Mouse (Mus musculus) adipocyte (in vitro differentiated cells): ENCODE results near the gene Lrp3.
"Not testable (repeated sequence)": the region's sequence is repeated elsewhere in the genome, so short reads cannot be mapped to it uniquely, and the experiment has no call there.

Experiments used
- DNase-seq: peaks from one replicate; pipeline ENCODE4 v3.0.0-alpha.2; 2016; ENCODE audit warnings: low spot score

The Lrp3 gene

DNA sequence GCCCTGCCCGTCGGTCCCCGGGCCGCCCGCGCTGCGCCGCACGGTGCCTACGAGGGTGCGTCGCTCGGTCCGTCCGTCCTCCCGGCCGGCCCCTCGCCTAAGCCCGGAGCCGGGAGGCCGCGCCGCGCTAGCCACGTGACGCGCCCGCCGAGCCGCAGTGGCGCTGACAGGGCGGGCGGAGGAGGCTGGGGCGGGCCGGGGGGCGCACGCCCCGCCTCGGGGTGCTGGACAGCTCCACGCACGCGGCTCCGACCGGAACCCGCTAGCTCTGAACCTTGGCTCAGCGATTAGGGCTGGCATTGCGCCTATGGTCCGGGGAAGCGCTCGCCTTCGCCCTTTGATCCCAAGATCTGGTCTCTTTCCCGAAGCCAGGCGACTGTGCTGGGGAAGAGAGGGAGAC lies at the start of gene Lrp3:
Gene Lrp3, minus strand, starts transcription at position 274 of the 400 bp plus-strand sequence.
- no peak for DNase-seq

DNA sequence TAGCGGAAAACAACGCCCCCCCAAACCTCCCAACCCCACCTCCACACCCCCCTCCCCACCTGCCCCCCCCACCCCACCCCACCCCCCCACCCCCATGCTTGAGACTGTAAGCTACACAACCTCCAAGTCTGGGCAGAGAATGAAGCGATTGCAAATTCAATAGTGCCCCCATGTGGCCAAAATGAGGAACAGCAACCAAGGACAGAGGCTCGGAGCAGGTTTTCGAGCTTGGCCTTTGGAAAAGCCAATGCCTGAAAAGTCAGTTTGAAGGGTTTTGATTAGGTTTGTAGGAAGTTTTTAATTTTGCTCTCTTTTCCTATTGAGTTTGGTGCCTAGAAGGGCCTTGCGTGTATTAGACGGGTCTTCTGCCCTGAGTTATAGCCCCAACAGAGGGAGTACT lies 49.4 kb upstream of the Lrp3 start:
- DNase-seq, result peak; percentile 74

DNA sequence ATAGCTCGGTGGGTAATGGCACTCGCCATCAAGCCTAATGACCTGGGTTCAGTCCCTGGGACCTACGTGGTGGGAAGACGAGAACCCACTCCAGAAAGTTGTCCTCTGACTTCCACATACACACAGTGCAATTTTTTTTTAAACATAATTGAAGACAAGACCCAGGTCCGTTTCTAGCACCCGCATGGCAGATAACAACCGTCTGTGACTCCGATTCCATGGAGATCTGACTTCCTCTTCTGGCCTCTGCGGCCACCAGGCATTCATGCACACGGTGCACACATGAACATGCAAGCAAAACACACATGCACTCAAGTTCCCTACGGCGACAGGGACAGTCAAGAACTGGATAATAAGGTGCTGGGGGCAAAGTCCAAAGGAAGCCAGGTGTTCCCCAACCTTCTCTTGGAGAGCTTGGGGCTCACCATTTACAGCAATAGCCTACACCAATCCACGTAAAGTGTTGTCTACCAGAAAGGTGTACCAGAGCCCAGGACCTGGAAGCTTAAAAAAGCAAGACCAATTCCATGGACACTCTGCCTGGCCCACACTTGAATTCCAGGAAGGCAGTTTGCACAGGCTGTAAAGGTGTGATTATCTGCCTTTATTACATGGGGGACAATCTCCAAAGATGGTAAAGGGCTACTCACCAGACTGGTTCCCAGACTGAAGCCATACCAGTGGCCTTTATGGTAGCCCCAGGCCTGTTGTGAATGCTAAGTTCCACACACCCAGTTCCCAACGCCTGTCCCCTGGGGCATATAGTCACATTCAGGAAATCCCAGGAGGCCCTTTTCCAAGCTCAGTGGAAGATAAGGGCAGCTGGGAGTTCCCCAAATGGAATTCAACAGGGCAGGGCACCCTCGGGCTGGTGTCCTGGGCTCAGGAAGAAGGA lies 48.5 kb upstream of the Lrp3 start:
- DNase-seq, result no peak

DNA sequence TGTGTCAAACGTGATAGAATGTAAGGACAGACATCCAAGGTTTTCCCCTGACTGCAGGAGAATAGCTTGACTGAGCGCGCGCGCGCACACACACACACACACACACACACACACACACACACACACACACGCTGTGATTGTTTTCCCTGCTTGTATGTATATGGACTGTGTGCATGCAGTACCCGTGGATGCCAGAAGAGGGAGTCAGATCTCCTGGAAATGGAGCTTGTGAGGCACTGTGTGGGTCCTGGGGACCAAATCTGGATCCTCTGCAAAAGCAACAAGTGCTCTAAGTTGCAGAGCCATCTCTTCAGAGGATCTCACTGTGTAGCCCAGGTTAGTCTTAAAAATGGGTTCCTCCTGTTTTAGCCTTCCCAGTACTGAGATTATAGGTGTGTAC lies 44.1 kb upstream of the Lrp3 start:
- no peak for DNase-seq

DNA sequence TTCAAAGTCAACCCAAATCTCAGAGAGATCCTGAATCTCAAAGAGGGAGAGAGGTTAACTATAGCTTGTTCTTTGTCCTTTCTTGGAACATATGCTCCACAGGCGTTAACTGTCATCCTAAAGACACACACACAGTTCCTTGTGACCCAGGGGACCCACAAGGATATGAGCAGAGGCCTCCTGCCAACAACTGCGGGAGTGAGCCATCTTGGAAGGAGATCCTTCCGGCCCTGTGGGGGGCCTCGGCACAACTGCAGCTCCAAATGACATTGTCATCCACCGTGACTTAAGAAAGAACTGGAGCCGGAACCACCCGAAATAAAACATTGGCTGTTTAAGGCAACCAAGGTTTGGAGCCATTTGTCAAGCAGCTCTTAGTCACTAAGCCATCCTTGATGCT lies 43.0 kb upstream of the Lrp3 start:
- DNase-seq, result no peak

DNA sequence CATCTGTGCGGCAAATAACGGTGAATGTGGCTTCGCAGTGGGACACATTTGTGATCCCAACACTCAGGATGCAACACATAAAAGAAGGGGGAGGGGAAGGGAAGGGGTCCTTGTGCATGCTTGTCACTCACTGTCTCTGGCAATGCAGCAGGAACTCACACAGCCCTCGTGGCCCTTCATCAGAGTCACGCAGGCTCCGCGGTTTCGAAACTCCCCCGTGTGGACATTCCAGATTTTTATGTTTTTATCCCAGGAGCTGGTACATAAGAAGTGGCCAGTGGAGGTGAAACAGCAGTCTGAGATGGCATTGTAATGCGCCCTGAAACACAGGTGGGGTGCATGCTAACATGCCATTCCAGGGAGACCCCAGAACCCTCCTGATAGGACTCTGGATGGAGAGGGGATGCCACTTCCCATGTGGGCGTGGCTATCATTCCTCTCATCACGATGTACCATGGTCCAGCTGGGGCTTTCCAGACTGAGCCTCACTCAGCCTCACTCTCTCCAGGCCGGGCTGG lies 36.8 kb upstream of the Lrp3 start:
- DNase-seq, result no peak

DNA sequence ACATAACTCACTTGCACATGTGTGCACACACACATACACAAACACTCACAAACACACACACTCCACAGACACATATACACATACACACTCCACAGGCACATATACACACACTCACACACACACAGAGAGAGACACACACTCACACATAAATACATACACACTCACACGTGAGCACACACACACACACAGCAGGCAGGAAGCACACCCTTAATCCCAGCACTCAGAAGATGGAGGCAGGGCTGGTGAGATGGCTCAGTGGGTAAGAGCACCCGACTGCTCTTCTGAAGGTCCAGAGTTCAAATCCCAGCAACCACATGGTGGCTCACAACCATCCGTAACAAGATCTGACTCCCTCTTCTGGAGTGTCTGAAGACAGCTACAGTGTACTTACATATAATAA lies 22.6 kb upstream of the Lrp3 start:
- DNase-seq, result not testable (repeated sequence)

DNA sequence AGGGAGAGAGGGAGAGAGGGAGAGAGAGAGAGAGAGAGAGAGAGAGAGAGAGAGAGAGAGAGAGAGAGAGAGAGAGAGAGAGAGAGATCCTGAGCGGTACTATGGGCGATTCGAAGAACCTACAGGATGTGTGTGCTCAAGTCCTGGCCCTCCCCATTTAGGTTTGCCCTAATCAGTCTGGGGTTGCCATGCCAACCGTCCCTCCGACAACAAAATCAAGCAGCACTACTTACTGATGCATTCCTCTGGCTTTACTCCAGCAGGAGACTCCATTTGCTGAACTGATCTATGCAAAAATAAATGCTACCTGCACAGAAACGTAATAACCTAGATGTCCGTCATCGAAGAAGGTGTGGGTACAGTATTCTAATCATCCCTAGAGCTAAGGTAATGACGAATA lies 20.0 kb upstream of the Lrp3 start:
- peak; percentile 48 for DNase-seq

DNA sequence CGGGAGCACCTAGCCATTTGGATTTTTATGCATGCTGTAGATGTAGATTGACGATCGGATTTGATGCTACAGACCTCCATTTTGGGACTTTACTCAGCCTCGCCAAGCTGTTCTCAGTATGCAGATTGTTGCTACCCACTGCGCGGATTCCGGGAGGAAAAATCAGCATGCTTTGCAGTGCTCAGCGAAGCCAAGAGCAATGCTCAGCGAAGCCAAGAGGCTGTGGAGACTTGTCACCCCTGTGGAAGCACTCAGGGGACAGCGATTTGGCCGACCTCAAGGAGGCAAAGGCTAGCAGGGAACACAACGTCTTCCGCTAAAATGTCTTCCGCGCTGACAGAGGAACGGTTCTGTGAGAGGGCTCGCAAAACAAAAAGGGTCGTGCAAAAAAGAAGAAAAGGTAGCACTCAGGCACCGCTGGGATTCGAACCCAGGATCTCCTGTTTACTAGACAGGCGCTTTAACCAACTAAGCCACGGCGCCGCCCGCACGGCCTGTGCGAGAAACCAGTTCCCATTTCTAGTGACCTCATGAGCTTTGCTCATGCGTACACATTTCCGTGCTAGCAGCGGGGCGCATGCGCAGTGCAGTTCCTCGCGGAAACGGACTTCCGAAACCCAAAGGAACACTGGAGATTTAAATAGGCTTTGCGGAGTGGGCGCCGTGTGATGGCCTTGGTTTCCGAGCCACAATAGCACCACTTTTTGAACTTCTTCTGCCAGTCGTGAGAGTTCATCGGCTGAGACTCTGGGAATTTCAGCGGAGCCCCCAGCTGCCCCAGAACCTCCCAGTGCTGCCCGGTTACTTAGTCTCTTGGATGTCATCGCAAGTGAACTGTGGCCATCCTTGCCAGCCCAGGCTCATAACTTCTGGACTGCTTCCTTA lies 19.3 kb upstream of the Lrp3 start:
- peak; percentile 91 for DNase-seq

DNA sequence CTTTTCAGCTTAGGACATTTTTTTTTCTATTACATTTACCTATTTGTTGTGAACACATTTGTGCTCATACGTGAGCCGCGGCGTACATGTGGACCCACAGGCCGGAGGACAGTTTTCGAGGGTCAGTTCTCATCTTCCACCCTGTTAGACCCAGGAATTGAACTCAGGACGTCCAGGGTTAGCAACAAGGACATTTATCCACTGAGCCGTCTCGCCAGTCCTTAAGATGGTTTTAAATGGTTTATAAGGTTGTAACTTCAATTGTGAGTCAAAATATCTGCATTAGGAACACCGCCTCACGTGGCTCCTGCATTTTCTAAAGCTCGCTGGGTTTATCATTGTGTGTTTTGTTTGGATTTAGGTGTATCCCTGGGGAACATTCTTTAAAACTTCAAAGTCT lies 18.6 kb upstream of the Lrp3 start:
- DNase-seq, result no peak

DNA sequence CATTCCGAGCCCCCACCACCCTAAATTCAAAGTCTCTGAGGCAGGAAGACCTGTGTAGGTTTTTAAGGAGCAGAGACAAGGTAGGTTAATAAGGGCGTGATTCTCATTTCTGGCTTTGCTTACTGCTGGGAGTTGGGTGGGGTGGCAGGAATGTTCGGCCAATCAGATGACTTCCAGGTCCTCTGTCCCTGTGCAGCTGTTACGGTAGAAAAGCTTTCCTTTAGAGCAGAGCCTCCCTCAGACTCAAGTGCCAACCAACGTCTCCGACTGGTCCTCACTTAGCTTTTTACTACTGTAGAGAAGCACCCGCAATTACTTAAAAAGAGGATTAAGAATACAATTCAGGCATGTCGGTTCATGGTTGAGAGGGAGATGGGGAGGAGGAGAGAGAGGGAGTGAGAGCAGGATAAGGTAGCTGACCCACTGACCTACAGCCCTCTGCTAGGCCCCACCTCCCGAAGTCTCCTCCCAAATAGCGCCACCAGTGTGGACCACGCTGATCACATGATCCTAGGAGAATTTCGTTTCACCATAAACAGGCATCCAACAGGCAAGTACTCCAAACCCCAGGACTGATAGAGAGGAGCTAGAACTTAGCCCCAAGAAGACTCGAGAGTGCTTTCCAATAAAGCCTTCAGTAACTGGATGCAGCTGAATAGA lies 17.6 kb upstream of the Lrp3 start:
- DNase-seq, result no peak

DNA sequence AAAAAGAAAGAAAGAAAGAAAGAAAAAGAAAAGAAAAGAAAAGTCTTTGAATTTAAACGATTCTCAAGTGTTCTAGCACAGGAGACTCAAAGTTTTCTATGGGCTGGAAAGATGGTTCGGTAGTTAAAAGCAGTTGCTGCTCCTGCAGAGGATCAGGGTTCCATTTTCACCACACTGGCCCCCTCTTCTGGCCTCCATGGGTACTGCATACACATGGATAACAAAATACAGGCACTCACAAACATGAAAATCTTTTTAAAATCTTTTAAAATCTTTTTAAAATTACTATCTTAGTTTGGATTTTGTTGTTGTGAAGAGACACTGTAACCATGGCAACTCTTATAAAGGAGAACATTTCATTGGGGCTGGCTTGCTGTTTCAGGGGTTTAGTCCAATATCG lies 15.0 kb upstream of the Lrp3 start:
- DNase-seq, result no peak

DNA sequence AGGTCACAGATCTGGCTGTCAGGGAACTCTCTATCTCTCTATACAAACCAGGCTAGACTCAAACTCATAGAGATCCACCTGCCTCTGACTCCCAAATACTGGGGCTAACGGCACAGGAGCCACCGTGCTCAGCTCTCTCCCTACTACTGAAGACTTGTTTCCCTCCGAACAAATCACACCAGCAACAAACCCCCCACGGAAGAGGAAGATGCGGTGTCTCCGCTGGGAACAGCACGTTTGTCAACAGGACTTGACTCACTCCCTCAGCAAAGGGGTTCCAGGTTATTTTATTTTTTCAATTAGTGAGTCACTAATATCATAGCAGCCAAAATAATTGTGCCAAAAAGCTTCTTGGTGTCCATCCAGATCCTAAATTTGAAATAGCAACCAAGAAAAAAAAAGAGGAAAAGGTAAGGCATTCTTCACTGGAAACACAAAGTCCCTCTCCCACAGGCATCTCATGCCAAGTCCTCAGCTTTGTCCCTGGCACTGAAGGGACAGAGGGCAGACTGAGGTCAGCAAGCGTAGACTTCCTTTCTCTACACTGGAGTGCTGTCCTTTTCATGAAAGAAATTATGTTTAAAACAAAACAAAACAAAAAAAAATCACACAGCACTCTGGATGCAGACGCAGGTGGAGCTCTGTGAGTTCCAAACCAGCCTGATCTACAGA lies 5.5 kb upstream of the Lrp3 start:
- DNase-seq, result peak; percentile 44

DNA sequence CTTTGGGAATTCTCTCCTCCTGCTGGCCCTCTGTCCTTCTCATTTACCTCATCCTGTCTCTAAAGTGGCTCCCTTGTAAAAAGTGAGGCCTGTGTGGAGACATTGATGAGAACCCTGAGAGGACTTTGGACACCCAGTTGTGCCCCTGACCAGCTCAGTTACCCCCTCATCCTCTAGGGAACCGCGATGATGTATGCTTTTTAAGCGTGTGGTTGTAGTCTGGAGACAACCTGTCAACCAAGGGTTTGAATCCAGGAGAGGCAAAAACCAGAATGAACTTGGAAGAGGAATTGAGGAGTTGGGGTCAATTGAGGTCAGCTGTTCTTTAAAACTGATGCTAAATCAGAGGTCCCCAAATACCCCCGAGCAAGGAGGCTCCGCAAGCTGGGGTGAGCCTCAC lies 433 bp upstream of the Lrp3 start:
- no peak for DNase-seq

DNA sequence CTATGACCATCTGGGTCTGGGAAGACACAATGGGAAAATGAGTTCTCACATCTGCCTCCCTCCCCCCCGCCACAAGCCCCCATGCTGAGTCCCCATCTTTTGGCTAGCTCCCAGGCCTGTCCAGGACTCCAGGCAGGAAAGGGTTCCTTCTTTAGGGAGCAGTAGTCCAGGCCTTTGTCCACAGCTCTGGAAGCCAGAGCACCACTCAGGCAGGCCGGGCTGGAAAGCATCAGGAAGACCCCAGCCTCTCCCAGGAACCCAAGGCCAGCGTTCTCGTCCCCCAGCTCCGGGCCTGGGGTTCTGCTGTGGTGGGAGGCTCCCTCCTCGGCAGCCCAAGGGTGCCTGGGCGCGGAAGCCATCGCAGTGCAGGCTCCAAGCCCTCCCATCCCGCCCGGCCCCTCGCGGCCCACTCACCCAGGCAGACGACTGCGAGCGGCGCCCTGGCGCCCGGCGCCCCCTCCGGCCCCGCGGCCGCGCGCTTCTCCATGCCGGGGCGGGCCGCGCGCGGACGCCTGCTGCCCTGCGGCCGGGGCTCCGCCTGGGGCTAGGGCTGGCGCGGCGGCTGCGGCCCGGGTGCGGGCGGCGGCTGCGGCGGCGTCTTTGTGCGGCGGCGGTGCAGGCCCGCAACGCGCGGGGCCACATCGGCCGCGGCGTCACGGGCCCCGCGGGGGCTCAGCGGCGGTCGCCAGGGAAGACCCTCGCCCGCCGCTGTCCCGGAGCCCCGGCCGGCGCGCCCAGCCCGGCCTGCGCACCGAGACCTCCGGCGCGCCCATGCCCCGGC lies 666 bp downstream of the Lrp3 start:
- no peak for DNase-seq

DNA sequence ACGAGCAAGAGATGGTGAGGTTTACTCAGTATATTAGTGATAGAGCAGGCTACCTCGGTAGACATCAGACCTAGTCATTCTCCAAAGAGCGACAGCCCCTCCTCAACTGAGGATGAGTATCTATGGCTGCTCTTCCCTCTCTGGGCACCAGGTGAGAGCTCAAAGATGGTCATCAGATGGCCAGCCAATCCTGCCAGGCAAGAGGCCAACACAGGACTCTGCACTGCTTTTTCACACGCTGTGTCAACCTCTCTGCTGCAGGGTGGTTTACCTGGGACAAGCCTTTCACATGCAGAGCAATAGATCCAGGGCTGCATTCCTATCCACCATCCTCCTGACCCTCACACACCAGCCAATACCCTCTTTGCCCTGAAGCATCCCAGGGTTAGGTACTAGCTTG lies 3.5 kb downstream of the Lrp3 start:
- DNase-seq, result no peak

DNA sequence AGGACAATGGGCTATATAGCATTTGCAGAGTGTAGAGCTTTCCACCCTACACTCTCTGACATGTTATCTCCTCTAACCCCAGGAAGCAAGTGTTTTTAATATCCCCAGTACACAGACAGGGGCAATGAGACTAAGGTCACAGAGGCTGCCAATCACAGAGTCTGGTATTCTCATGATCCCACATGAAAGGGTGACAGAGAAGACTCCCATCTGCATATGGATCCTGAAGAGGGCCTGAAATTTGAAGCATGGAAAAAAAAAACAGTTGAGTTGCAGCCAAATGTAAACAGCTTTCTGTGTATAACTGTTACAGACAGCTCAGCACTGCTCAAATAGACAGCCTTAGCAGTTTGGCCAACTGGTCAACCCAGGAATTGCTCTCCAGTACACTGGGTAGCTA lies 15.5 kb downstream of the Lrp3 start:
- DNase-seq, result peak; percentile 17

DNA sequence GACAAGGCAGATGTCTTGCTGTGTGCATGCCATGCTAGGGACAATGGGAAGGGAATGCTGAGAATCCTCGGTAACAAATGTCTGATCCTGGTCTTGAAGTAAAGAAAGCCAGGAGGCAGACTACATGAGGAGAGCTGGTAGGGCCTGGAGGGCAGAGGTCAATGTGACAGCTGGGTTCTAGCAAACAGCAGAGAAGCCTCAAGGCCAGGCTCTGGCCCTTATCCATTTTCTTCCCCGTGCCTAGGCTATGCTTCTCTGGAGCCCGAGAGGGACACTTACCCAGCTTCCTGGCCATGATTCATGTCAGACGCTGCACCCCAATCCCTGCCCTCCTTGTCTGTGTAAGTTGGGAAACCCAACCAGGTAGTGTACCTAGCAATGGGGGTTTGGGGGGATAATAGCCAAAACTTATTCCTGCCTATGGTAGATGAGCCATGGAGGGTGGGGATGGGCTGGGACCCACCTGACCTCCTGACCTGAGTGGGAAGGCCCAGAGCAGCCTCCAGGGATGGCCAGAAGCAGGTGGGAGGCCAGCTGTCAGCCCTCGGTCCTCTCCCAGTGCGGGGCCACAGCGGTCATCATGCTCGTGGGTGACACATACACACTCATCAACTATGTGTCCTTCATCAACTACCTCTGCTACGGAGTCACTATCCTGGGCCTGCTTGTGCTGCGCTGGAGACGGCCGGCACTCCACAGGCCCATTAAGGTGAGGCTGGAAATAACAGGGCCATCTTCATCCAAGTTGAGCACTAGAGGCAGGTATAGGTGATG lies 16.1 kb downstream of the Lrp3 start:
- no peak for DNase-seq

DNA sequence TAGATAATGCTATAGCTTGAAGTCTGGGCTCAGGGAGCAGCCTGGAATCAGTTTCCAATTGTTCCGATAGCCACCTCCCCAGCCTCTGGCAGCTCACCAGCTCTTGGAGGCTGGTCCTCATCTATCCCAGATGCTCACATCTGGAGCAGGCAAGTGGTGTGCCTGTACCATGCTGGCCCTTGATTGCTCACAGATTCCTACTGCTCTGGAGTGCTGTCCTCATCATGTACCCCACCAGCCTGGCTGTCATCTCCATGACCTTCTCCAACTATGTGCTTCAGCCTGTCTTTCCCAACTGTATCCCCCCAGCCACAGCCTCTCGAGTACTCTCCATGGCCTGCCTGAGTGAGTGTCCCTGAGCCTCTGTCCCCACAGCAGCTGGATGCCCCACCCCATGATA lies 18.3 kb downstream of the Lrp3 start:
- no peak for DNase-seq

DNA sequence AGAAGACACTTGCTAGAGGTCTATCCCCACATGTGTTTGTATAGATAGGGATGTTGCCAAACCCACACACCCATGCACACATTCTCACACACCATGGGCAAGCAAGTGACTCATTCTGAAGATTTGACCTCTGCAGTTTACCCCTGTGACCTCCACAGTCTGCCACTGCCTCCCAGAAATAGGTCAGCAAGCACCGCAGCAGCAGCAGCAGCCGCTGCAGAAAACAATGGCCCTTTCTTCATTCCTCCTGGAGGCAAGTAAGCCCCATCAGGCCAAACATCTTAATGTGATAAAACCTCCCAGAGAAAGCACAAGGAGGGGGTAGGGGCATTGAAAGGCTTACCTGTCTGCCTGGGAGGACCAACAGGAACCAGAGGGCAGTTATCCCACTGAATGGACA lies 24.0 kb downstream of the Lrp3 start:
- DNase-seq, result no peak
